Mouse (Mus musculus): ENCODE data around the gene Prph.

DNA sequence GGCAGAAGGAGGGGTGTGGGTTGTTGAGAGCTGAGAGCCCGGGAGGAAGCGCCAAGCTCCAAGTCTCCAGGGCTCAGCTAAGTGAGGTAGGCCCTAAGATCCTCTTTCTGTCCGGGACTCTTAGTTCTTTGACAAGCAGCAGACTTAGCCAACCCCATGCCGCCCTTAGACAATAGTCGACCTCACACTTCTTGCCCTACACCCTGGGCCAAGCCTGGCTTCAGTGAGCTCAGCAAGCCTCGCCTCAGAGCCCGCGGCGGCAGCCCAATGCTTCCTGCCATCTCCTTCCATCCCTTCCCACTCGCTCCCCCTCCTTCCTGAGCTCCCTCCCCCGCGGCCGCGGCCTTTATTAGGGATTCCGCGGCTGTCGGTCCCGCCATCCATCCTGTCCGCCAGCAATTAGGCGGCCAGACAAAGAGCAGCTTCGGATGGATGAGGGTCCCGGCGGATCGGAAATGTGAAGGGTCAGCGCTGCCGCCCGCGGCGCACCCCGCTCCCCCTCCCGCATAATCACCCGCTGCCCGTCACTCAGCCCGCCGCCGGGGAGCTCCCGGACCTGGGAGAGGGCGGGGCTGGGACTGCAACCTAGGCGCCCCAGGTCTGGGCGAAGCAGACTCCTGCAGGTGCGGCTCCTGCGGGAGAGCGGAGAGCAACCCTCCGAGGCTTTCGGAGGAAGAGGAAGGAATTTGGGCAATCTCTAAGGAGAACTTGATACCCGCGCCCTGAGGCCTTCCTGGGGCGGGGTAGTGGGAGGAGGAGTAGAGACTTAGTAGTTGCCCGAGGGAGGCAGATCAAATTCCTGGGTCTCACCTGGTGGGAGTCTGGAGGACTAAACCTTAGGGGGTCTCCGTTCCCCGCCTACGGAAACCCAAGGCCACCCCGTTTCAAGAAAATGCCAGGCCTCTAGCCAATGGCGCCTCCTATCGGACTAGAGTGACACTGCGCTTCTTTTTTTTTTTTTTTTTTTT, 38.6 kb downstream of the Prph start:
- peak; percentile 74 for TF ChIP-seq CTCF (IDR thresholded peaks at IDR 0.05; ENCODE audit: insufficient read depth, low read depth, low read length)
- no peak for TF ChIP-seq POLR2A (IDR thresholded peaks at IDR 0.05; ENCODE audit: insufficient read depth, low read depth, low read length)

Data from olfactory bulb, adult 2 months (tissue).